Mouse (Mus musculus) heart, embryonic 14.5 days (tissue): ENCODE results near the gene Bloc1s5. TPM values are rescaled to one million over a fixed set of nuclear protein-coding genes. Genes with fewer than 3 reads are reported as not detected.
A peak's percentile ranks its signal among the peaks of the same experiment; 100 is the strongest.
"Not testable (repeated sequence)": the region's sequence is repeated elsewhere in the genome, so short reads cannot be mapped to it uniquely, and the experiment has no call there.

Experiments used
- ATAC-seq: fragments of 200-750 bp; cut with Nextera tagmentation; 2 replicates; pipeline ENCODE4 v1.8.0; 2017; ENCODE audit warnings: low read depth, moderate TSS enrichment; ENCODE audit not compliant: insufficient number of reproducible peaks, insufficient read depth, low FRiP score
- H3K27ac ChIP-seq, 2 experiments: fragments of 200-500 bp in 1 of 2; fragments of 300-500 bp in 1 of 2; sonication (generic) in 1 of 2; replicated peaks in 1 of 2; 2 replicates each; pipeline ENCODE4 v1.5.1; 2012 to 2014; ENCODE audit warnings: low read depth in 2 of 2, low read length in 2 of 2, control low read depth in 1 of 2, mild to moderate bottlenecking in 1 of 2, mixed read lengths in 1 of 2; ENCODE audit not compliant: control insufficient read depth in 1 of 2, insufficient read depth in 1 of 2
- H3K27me3 ChIP-seq: fragments of 300-500 bp; sonication (generic); 2 replicates; pipeline ENCODE4 v1.6.1; 2014; ENCODE audit warnings: mild to moderate bottlenecking, low read length, control low read depth; ENCODE audit not compliant: control insufficient read depth, insufficient read depth
- H3K36me3 ChIP-seq: fragments of 300-500 bp; sonication (generic); 2 replicates; pipeline ENCODE4 v1.6.1; 2014; ENCODE audit warnings: mild to moderate bottlenecking, control low read depth, low read length, mixed read lengths; ENCODE audit not compliant: control insufficient read depth, insufficient read depth
- H3K4me1 ChIP-seq, 2 experiments: fragments of 200-500 bp in 1 of 2; fragments of 300-500 bp in 1 of 2; sonication (generic) in 1 of 2; 2 replicates each; pipeline ENCODE4 v1.6.1; 2012 to 2014; ENCODE audit warnings: low read length in 2 of 2, control low read depth in 1 of 2, mixed read lengths in 1 of 2; ENCODE audit not compliant: control insufficient read depth in 2 of 2, insufficient read depth in 2 of 2
- H3K4me2 ChIP-seq: fragments of 300-500 bp; sonication (generic); 2 replicates; pipeline ENCODE4 v1.6.1; 2014; ENCODE audit warnings: mild to moderate bottlenecking, low read length
- H3K4me3 ChIP-seq, 2 experiments: fragments of 200-500 bp in 1 of 2; fragments of 300-500 bp in 1 of 2; sonication (generic) in 1 of 2; 2 replicates each; pipeline ENCODE4 v1.5.1; 2012 to 2014; ENCODE audit warnings: low read length in 2 of 2, mild to moderate bottlenecking in 2 of 2, control low read depth in 1 of 2, low read depth in 1 of 2, moderate library complexity in 1 of 2; ENCODE audit not compliant: control insufficient read depth in 1 of 2, insufficient read depth in 1 of 2
- H3K9ac ChIP-seq: fragments of 300-500 bp; sonication (generic); 2 replicates; pipeline ENCODE4 v1.6.1; 2014; ENCODE audit warnings: mild to moderate bottlenecking, low read length
- H3K9me3 ChIP-seq: fragments of 300-500 bp; sonication (generic); 2 replicates; pipeline ENCODE4 v1.6.1; 2016; ENCODE audit warnings: low read length, control low read depth; ENCODE audit not compliant: control insufficient read depth
- WGBS: fragments of 180-500 bp; shearing (Covaris S2); extraction: QIAGEN DNeasy Blood & Tissue Kit; methylation state at CpG from one replicate; pipeline ENCODE4 v1.1.7; 2014; 5-methylcytosine and 5-hydroxymethylcytosine counted together
- polyA plus RNA-seq: library from polyadenylated mRNA; unstranded; fragments of >200 nt; fragmentation: Nextera tagmentation; extraction: Ambion mirVana; gene quantifications from 2 replicates; pipeline ENCODE4 v1.2.1, GENCODE M21; 2014

Gene Bloc1s5
- polyA plus RNA-seq, 1 experiment from 2014 or later = 17.4 TPM

- H3K9me3 ChIP-seq, H3K9ac ChIP-seq, ATAC-seq, H3K36me3 ChIP-seq, H3K27ac ChIP-seq, H3K4me3 ChIP-seq, H3K27me3 ChIP-seq, H3K4me1 ChIP-seq, H3K4me2 ChIP-seq: not testable (repeated sequence)
- 51% methylated on average over 4 of the region's 4 CpGs for WGBS
Measured at GRCm38 (mm10) chr13:38618001-38618630, 16.8 kb downstream of the Bloc1s5 start.

GRCm38 (mm10) chr13:38616887-38617286, 18.0 kb downstream of the Bloc1s5 start:
- 56% methylated on average over 4 of the region's 4 CpGs for WGBS
- H3K9me3 ChIP-seq = 0 out of 2 replicates have a peak, but pooled peaks cover 3% of the 10 kb centered on the region
- no peak for ATAC-seq

GRCm38 (mm10) chr13:38615656-38616055, 19.3 kb downstream of the Bloc1s5 start:
- no peak overlapping the region for H3K27ac ChIP-seq
- no peak overlapping the region for H3K4me2 ChIP-seq
- ATAC-seq = no peak
- H3K9me3 ChIP-seq = 0 out of 2 replicates have a peak, but pooled peaks cover 3% of the 10 kb centered on the region
- peaks cover 19% of the 10 kb centered on the region for H3K36me3 ChIP-seq
- H3K4me3 ChIP-seq = no peak overlapping the region
- no peak overlapping the region for H3K9ac ChIP-seq
- H3K4me1 ChIP-seq = peaks cover 4% of the 10 kb centered on the region in 2 experiments; a peak in 2 of 4 replicates
- 55% methylated on average over 5 of the region's 5 CpGs for WGBS
- no peaks in the 10 kb centered on the region for H3K27me3 ChIP-seq

More at GRCm38 (mm10) chr13:38616887-38617286, 18.0 kb downstream of the Bloc1s5 start:
- Histone ChIP-seq H3K4me3 (no peak overlapping the region), H3K9ac (no peak overlapping the region), H3K36me3 (peaks cover 13% of the 10 kb centered on the region), H3K4me2 (no peak overlapping the region), H3K27ac (no peak overlapping the region), H3K4me1 (peaks cover 2 to 4% of the 10 kb centered on the region in 2 experiments; a peak in 2 of 4 replicates), H3K27me3 (no peaks in the 10 kb centered on the region)

GRCm38 (mm10) chr13:38614298-38614697, 20.6 kb downstream of the Bloc1s5 start:
- Histone ChIP-seq H3K9ac (no peak overlapping the region), H3K27ac (peak overlapping the region in 1 of 2 experiments; percentile 41; a peak in 1 of 4 replicates), H3K4me3 (no peak overlapping the region), H3K36me3 (peaks cover 19% of the 10 kb centered on the region), H3K4me2 (no peak overlapping the region), H3K27me3 (no peaks in the 10 kb centered on the region), H3K9me3 (0 out of 2 replicates have a peak, but pooled peaks cover 3% of the 10 kb centered on the region), H3K4me1 (peaks cover 8 to 13% of the 10 kb centered on the region in 2 experiments; a peak in 3 of 4 replicates)
- no peak for ATAC-seq
- 45% methylated on average over 5 of the region's 5 CpGs for WGBS

GRCm38 (mm10) chr13:38613583-38613982, 21.3 kb downstream of the Bloc1s5 start:
- Histone ChIP-seq H3K27me3 (no peaks in the 10 kb centered on the region), H3K9me3 (0 out of 2 replicates have a peak, but pooled peaks cover 3% of the 10 kb centered on the region), H3K4me3 (no peak overlapping the region), H3K4me2 (no peak overlapping the region), H3K4me1 (peaks cover 8 to 13% of the 10 kb centered on the region in 2 experiments; a peak in 3 of 4 replicates), H3K36me3 (peaks cover 14% of the 10 kb centered on the region), H3K9ac (no peak overlapping the region), H3K27ac (no peak overlapping the region; a peak in 1 of 4 replicates)
- no peak for ATAC-seq
- WGBS = 72% methylated on average over 8 of the region's 8 CpGs

GRCm38 (mm10) chr13:38612608-38613007, 22.3 kb downstream of the Bloc1s5 start:
- no peak overlapping the region for H3K27ac ChIP-seq
- WGBS = 78% methylated on average over 9 of the region's 9 CpGs
- no peak overlapping the region for H3K4me3 ChIP-seq
- no peak for ATAC-seq
- no peak overlapping the region for H3K9ac ChIP-seq
- H3K36me3 ChIP-seq = peaks cover 14% of the 10 kb centered on the region; the same call in 1 of the 2 replicates
- H3K27me3 ChIP-seq = no peaks in the 10 kb centered on the region
- no peak overlapping the region for H3K4me2 ChIP-seq
- peaks cover 8 to 13% of the 10 kb centered on the region in 2 experiments; a peak in 3 of 4 replicates for H3K4me1 ChIP-seq
- 0 out of 2 replicates have a peak, but pooled peaks cover 3% of the 10 kb centered on the region for H3K9me3 ChIP-seq

GRCm38 (mm10) chr13:38612179-38612578, 22.7 kb downstream of the Bloc1s5 start:
- Histone ChIP-seq H3K9me3 (0 out of 2 replicates have a peak, but pooled peaks cover 3% of the 10 kb centered on the region), H3K4me2 (no peak overlapping the region), H3K36me3 (peaks cover 14% of the 10 kb centered on the region; the same call in 1 of the 2 replicates), H3K27ac (no peak overlapping the region), H3K4me1 (peaks cover 8 to 13% of the 10 kb centered on the region in 2 experiments; a peak in 3 of 4 replicates), H3K27me3 (no peaks in the 10 kb centered on the region), H3K9ac (no peak overlapping the region), H3K4me3 (no peak overlapping the region)
- ATAC-seq = no peak
- WGBS = 95% methylated on average over 4 of the region's 4 CpGs
